Mouse (Mus musculus) gastrocnemius, adult 2 months (tissue): ENCODE data around the gene Adcy9. TPM values are rescaled to one million over a fixed set of nuclear protein-coding genes. Genes with fewer than 3 reads are reported as not detected.
A peak's percentile ranks its signal among the peaks of the same experiment; 100 is the strongest.
"Not testable (repeated sequence)": the region's sequence is repeated elsewhere in the genome, so short reads cannot be mapped to it uniquely, and the experiment has no call there.

ENCODE experiments used
- DNase-seq: peaks from one replicate; pipeline ENCODE4 v3.0.0; 2022
- H3K27ac ChIP-seq: fragments of 200-600 bp; 2 replicates; pipeline ENCODE4 v1.8.1; 2022; ENCODE audit warnings: mild to moderate bottlenecking
- H3K4me3 ChIP-seq: fragments of 200-600 bp; 2 replicates; pipeline ENCODE4 v1.8.1; 2022; ENCODE audit warnings: mild to moderate bottlenecking, moderate library complexity
- CTCF ChIP-seq: fragments of 200-600 bp; IDR thresholded peaks from 2 replicates; pipeline ENCODE4 v1.8.1; 2022; ENCODE audit warnings: antibody characterized with exemption, mild to moderate bottlenecking, moderate library complexity
- intact Hi-C: fragments of 180-260 bp; cut with DNase I; formaldehyde crosslinking; loops from one replicate; pipeline ENCODE4 v1.15.1; 2025
- total RNA-seq, 2 experiments: library from RNA; stranded (reverse); gene quantifications; 2 replicates each; pipeline ENCODE4 v1.2.3; 2021

Adcy9 gene
- total RNA-seq, 2 experiments from 2014 or later = 33.2 to 52.2 TPM

DNA sequence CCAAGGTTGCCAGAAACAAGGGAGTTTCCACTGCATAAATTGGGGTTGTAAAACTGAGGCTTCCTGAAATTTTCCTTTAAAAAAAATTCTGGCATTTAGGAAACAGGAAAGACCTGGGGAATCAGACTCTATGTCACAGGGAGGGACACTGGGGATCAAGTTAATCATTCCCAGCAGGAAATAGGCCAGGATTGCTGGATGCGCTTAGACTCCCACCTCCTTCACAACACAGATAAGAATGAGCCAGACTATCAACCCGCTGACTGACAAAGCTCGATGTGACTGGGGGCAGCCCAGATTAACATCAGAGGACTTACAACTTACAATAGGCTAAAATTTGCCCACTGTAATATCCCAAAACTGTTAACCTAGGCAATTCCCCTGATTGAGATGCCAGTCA, 52.4 kb downstream of the Adcy9 start:
- Histone ChIP-seq H3K27ac (peak overlapping the region; percentile 36; the same call in 1 of the 2 replicates), H3K4me3 (no peak overlapping the region)
- TF ChIP-seq CTCF = no peak
- intact Hi-C loops = no loop called here
- DNase-seq = no peak

DNA sequence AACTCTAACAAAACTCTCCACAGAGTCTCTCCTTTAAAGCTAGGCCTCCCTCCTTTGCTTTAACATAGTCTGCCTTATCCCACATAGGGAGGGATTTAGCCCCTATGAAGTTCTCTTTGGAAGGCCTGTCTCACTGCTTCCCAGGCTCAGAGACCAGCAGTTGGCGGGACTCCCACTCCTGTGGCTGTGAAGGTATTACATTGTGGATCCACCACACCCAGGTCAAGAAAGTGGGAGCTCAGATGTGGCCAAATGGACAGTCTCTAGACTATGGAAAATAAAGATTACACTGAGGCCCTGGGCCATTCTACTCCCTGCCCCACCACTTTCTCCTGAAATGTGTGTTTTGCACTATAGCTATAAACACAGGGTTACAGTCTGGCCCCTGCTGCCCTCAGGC, 53.0 kb downstream of the Adcy9 start:
- DNase-seq = peak; percentile 54
- intact Hi-C loops = no loop called here
- Histone ChIP-seq H3K27ac (peak overlapping the region; percentile 36), H3K4me3 (no peak overlapping the region)
- TF ChIP-seq CTCF = no peak

DNA sequence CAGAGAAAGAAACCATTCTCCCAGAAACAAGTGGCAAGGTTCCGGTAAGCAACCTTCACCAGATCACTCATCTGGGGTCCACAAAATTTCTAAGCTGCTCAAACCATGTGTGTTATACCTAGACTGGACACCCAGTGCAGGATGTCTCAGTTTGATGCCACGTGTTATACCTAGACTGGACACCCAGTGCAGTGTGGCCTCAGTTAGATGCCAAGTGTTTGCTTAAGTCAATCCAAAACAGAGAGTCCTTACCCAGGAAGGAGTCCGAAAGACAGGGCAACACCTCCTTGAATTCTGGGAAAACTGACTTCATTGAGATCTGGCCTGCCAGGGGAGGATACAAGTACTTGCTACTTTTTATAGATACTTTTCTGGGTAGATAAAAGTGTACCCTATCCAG, 53.6 kb downstream of the Adcy9 start:
- intact Hi-C loops = no loop called here
- Histone ChIP-seq H3K27ac (no peak overlapping the region), H3K4me3 (no peak overlapping the region)
- no peak for DNase-seq
- no peak for TF ChIP-seq CTCF

DNA sequence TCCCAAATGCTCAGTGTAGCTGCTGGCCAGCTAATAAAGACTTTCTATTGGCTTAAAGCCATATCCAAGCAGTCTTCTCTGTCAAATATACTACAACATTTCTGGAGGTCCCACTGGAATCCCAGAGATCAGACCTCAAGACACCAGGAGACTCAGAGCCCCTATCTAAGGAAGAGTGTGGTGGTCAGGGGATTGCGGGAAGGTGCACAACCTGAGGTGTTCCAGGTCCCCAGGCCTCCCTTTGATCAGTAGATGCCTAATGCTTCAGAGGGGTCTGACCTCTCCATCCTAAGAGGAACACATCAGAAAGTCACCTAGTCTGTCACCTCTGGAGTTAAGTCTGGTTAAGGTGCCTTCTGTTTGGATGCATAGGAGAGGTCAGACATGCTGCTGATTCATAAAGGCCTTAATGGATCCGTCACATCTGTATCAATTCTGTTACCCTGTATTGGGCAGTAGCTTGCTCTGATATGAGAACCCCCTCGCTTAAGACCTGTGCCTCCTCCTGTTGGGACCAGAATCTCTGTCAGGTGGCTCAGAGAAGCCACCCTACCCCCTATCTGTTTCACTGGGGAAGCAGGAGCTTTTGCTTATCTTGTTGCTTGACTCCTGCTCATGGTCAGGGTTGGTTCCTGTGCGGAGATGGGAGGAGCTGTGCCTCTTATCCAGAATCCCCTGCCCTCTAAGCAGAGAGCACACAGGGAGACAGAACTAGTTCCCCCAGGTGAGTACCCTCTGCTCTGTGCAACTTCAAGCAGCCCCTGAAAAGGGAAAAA, 56.8 kb downstream of the Adcy9 start:
- intact Hi-C loops = no loop called here
- H3K4me3 ChIP-seq = no peak overlapping the region
- no peak for TF ChIP-seq CTCF

DNA sequence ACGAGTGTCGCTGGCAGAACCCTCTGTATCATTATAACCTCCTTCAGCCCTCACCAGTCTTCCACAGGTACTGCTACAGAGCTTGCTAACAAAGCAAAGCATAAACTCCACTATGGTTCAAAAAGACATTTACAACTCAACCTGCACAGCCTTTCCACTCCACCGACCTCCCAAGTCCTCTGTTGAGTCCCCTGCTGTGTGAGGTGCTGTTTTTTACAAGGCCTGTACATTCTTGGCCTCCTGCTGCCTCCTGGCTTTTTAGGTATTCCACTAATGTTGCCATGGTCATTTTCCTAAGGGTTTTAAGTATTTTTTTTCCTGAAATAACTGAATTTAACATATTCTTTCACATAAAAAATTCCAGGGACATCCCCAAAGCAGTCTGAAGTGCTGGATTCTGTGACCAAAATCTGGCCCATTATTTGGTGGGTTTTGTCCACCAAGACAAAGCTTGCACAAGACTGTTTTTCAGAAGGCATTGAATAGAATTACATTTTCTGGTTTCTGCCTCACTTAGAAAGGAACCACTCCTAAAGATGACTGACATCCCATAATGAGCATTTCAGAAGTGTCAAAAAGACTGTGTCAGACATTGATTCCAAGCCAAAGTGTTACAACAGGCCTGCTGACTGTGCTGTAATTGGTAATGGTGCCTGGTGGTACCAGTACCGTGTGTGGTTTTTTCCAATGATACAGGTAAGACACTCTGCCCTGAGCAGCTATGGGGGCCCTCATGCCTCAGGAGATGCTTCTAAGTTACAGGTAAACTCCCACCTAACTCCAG, 64.8 kb downstream of the Adcy9 start:
- no peak for TF ChIP-seq CTCF
- DNase-seq = no peak
- Histone ChIP-seq H3K27ac (no peak overlapping the region; the same call in 1 of the 2 replicates), H3K4me3 (no peak overlapping the region)
- intact Hi-C loops = no loop called here

More for the DNA sequence above, 56.8 kb downstream of the Adcy9 start:
- H3K27ac ChIP-seq = no peak overlapping the region
- no peak for DNase-seq

DNA sequence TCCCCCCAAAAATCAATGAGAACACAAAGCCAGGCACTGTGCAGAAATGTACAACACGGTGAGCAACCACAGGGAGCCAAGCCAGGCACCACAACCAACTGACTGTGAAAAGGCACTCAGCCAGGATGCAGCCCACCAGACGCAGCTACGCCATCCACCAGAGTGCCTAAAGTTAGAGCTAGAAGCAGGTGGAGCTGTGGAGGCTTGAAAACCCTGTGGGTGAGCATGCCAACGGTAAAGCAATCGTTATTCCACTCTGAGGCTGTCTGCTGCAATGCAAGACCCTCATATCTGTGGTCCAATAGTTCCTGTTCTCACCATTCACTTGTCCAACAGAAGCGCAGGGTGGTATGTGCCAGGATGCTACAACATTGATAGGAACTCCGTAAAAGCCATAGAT, 77.7 kb downstream of the Adcy9 start:
- Histone ChIP-seq H3K27ac (no peak overlapping the region), H3K4me3 (no peak overlapping the region)
- TF ChIP-seq CTCF = no peak
- no peak for DNase-seq
- intact Hi-C loops = no loop called here

DNA sequence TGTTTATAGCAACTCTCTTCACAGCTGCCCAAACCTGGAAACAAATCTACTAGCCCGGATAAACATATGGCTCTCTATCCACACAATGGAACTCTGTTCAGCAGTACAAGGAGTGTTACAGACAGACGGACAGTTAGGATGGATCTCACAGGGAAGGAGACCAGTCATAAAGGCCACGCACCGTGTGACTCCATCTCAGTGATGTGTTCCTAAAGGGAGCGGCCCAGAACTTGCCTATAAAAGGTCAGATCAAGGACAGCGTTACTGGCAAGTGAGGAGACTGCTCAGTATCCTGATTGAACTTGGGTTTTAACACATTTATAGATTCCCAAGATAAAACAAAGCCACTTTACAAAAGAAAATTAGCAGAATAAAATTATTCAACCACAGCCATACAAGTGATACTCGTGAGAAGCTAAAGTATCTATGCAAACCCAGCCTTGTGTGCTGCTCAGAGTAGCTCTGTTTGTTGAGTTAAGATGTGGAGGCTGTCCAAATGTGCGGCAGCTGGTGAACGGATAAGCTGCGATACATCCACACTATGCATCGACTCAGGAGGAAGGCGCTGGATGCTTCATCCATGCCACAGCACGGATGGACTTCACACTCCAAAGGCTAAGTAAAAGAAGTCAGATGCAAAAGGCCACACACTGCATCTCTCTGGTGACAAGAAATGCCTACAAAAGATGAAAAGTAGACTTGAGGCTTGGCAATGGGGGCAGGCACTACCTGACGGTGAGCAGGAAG, 78.8 kb downstream of the Adcy9 start:
- no peak for DNase-seq
- Histone ChIP-seq H3K27ac (peak overlapping the region; percentile 25), H3K4me3 (no peak overlapping the region)
- intact Hi-C loops = no loop called here
- TF ChIP-seq CTCF = no peak

DNA sequence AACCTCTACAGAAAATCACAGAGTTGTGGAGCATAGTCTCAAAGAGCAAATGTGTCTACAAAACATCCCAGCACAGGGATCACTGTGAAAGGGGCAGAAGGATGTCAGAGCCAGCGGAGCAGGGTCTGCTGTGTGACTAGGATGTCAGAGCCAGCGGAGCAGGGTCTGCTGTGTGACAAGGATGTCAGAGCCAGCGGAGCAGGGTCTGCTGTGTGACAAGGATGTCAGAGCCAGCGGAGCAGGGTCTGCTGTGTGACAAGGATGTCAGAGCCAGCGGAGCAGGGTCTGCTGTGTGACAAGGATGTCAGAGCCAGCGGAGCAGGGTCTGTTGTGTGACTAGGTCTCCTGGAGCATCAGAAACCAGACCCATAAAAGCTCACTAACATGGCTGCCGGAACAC, 81.1 kb downstream of the Adcy9 start:
- not testable (repeated sequence) for H3K27ac ChIP-seq, H3K4me3 ChIP-seq, DNase-seq

DNA sequence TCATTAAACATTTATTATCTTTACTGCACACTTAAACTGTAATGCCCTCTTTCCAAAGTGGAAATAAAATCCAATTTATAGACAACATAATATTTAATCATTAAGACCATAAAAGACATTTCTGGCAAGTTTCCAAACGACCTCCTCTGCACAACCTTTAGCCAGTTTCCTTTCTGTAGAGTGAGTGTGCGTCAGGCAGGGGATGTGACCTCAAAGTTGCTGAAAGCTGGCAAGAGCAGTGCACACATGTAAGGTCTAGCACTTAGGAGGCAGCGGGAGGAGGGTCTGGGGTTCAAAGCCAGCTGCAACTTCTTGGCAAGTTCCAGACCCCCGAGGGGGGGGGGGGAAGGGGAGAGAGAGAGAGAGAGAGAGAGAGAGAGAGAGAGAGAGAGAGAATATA, 83.0 kb downstream of the Adcy9 start:
- TF ChIP-seq CTCF = no peak
- intact Hi-C loops = no loop called here
- Histone ChIP-seq H3K4me3 (no peak overlapping the region), H3K27ac (no peak overlapping the region)
- DNase-seq = no peak

More for the DNA sequence above, 81.1 kb downstream of the Adcy9 start:
- intact Hi-C loops = not testable (repeated sequence)

DNA sequence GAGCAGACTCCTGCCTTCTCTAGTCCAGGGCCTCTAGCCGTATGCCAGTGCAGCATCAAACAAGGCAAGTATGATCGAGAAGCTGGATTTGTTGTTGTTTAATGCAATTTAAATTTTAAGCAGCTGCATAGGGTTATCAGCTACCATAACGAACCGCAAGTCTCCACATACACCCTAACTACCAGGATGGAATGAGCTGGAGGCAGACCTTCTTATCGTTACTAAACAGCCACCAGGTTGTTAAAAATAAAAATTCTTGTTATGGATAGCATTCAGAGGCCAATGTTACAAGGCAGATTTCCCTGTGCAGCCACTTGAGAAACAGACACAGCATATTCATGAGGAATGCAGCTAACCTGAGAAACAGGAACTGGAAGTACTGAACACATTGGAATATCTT, 86.5 kb downstream of the Adcy9 start:
- no peak for DNase-seq
- Histone ChIP-seq H3K27ac (peak overlapping the region; percentile 65), H3K4me3 (no peak overlapping the region)
- intact Hi-C loops = no loop called here
- TF ChIP-seq CTCF = no peak

DNA sequence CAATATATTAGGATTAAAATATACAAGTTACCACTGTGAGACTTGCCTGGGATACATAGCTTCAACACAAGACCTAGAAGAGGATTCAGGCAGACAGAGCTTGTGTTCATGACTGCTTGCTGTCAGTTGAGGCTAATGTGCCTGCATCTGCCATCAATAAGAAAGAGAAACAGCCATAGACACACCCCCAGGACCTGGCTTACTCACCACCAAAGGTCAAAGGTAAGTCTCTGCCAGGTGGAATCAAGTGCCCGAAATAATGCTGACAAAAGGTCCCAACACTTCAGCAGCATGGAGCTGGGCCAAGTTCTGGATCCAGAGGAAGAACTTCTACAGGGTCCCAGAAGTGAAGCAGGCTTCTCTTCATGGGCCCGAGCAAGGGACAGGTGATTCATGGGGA, 86.9 kb downstream of the Adcy9 start:
- DNase-seq = no peak
- Histone ChIP-seq H3K4me3 (no peak overlapping the region), H3K27ac (peak overlapping the region; percentile 65)
- TF ChIP-seq CTCF = no peak
- intact Hi-C loops = no loop called here

DNA sequence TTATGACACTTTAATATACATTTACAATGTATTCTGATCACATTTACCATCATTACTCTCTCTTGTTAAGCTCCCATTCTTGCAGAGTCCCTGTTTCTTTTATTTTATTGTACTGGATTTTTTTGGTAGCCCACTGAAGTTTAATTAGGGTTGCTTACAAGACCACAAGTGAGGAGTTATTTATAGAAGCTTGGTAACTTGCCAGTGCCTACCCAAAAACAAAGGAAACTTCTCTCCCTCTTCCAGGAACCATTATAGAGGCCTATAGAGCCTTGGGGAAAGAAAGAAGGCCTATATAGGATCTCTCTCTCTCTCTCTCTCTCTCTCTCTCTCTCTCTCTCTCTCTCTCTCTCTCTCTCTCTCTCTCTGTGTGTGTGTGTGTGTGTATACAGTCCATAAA, 93.2 kb downstream of the Adcy9 start:
- intact Hi-C loops = no loop called here
- Histone ChIP-seq H3K27ac (no peak overlapping the region), H3K4me3 (no peak overlapping the region)
- TF ChIP-seq CTCF = no peak
- no peak for DNase-seq

DNA sequence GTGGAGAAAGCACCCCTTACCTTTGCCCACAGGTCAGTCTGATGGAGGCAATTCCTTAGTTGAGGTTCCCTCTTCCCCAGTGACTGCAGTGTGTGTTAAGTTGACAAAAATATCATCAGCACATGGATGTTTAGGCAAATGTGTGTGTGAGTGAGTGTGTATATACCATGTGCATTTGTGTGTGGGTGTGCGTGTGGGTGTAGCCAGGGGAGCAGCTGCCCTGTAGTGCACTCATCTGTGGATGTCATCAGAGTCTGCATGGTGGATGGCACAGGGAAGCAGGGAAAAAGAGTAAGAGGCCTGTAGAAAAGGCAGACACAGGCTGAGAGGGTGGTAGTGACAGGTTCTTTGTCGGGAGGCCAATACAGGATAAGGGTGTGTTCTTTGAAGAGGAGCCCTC, 94.5 kb downstream of the Adcy9 start:
- DNase-seq = no peak
- intact Hi-C loops = no loop called here
- Histone ChIP-seq H3K4me3 (no peak overlapping the region), H3K27ac (no peak overlapping the region)
- no peak for TF ChIP-seq CTCF
